Mouse (Mus musculus): Measurements from ENCODE around the gene Fam178b.

DNA sequence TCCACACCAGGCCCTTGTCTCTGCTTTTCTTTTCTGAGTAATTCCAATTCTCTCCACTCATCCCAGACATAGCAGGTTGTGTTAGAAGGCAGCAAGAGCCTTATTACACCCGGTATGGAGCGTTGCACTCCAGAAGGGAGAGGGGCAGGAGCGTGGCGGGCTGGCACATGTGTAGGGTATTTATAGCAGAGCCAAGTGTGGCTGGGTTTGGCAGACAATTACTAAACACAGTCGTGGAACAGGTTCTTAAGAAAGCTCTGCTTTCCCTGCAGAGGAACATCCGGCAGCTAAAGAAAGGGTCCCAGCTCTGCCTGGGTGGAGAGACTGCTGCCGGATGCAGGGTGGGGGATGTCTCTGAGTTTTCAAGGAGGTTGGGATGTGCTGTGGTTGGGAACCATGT is 76.0 kb downstream of the Fam178b start:
- no peak for TF ChIP-seq CTCF (IDR thresholded peaks at IDR 0.05; ENCODE audit: insufficient read depth, low read depth, low read length)
- no peak for TF ChIP-seq POLR2A (IDR thresholded peaks at IDR 0.05; ENCODE audit: insufficient read depth, low read depth, low read length)
